Mouse (Mus musculus) sigmoid colon, adult 10 weeks (tissue): ENCODE results near the gene Vmn1r143. TPM values are rescaled to one million over a fixed set of nuclear protein-coding genes. Genes with fewer than 3 reads are reported as not detected.

Experiments used
- polyA plus RNA-seq: library from polyadenylated mRNA; stranded (reverse); fragments of 350-450 nt; fragmentation: Illumina TruSeq; extraction: RNeasy Lipid Tissue Mini Kit (QIAGEN cat#74804); gene quantifications from one replicate; pipeline ENCODE4 v1.2.3, GENCODE M21; 2014; ENCODE audit warnings: low read depth, low replicate concordance

Vmn1r143 gene
- polyA plus RNA-seq = not detected

DNA sequence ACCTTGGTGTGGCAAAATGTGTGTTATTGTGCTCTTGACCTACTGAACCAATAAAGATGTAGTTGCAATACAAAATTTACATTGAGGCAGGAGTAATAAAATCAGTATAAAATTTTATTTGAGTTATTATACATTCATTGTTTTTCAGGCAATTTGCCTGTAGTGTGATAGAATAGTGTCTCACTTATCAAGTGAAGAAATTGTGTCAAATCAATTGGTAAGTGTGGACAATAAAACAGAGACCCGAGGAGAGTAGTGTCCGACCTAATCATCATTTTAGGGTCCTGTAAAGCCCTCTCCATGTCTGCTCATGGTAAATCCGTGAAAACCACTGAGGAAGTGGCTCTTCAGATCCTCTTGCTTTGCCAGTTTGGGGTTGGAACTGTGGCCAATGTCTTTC, at the start of gene Vmn1r143:
Vmn1r143 (plus strand) TSS at position 301 of the 400 bp plus-strand sequence.

DNA sequence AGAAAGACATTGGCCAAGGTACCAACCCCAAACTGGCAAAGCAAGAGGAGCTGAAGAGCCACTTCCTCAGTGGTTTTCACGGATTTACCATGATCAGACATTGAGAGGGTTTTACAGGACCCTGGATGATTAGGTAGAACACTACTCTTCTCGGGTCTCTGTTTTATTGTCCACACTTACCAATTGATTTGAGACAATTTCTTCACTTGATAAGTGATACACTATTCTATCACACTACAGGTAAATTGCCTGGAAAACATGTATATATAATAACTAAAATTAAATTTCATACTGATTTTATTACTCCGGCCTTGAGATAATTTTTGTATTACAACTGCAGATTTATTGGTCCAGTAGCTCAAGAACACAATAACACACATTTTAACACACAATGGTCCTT, 25.2 kb upstream of the Vmn1r143 start, which contains the start of gene Vmn1r142:
Vmn1r142 (minus strand) TSS at position 101 of the 400 bp plus-strand sequence.

DNA sequence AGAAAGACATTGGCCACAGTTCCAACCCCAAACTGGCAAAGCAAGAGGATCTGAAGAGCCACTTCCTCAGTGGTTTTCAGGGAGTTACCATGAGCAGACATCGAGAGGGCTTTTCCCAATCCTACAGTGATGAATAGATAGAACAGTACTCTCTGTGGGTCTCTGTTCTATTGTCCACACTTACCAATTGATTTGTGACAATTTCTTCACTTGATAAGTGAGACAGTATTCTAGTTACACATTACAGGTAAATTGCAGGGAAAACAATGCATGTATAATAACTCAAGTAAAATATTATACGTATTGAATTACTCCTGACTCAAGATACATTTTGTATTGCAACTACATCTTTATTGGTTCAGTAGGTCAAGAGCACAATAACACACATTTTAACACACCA, 12.0 kb downstream of the Vmn1r143 start, which contains the start of gene Gm8653:
Gm8653 (minus strand) TSS at position 101 of the 400 bp plus-strand sequence.

DNA sequence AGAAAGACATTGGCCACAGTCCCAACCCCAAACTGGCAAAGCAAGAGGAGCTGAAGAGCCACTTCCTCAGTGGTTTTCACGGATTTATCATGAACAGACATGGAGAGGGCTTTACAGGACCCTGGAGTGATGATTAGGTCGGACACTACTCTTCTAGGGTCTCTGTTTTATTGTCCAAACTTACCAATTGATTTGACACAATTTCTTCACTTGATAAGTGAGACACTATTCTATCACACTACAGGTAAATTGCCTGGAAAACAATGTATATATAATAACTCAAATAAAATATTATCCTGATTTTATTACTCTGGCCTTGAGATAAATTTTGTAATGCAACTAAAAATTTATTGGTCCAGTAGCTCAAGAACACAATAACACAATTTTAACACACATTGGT, 40.2 kb downstream of the Vmn1r143 start, which contains the start of gene Gm8453:
Gm8453 (minus strand) TSS at position 101 of the 400 bp plus-strand sequence.

Other genes starting within 250 kb of the Vmn1r143 start
- gene Vmn1r137, start 194.8 kb upstream of the Vmn1r143 start, polyA plus RNA-seq = not detected
- gene Vmn1r138, start 160.5 kb upstream of the Vmn1r143 start, polyA plus RNA-seq = not detected
- not detected for gene Gm6176, start 133.1 kb upstream of the Vmn1r143 start, polyA plus RNA-seq
- gene Vmn1r139, start 120.3 kb upstream of the Vmn1r143 start, polyA plus RNA-seq = not detected
- not detected for gene Gm16451, start 71.1 kb upstream of the Vmn1r143 start, polyA plus RNA-seq
- not detected for gene Gm10666, start 54.6 kb upstream of the Vmn1r143 start, polyA plus RNA-seq
- not detected for gene Vmn1r142, start 25.3 kb upstream of the Vmn1r143 start, polyA plus RNA-seq
- gene Gm8653, start 11.9 kb downstream of the Vmn1r143 start, polyA plus RNA-seq = not detected
- not detected for gene Gm8453, start 40.1 kb downstream of the Vmn1r143 start, polyA plus RNA-seq
- not detected for gene Gm4187, start 140.3 kb downstream of the Vmn1r143 start, polyA plus RNA-seq
- not detected for gene Gm8660, start 181.7 kb downstream of the Vmn1r143 start, polyA plus RNA-seq
- gene Vmn1r148, start 224.2 kb downstream of the Vmn1r143 start, polyA plus RNA-seq = not detected
- not detected for gene Vmn1r149, start 248.9 kb downstream of the Vmn1r143 start, polyA plus RNA-seq